Mouse (Mus musculus) thymus, postnatal 36 days (tissue): ENCODE results near the gene Herpud2.
A peak's percentile ranks its signal among the peaks of the same experiment; 100 is the strongest.

Experiments used
- DNase-seq, 2 experiments: peaks; one replicate each; pipeline ENCODE4 v3.0.0; 2022; ENCODE audit warnings: mixed read lengths in 2 of 2

The Herpud2 gene

GRCm38 (mm10) chr9:25151611-25152241, at the start of gene Herpud2:
Herpud2 (minus strand) TSS chr9:25151820.
- DNase-seq, result peak; percentile 88 to 91

GRCm38 (mm10) chr9:25200987-25201386, 49.4 kb upstream of the Herpud2 start:
- no peak for DNase-seq

GRCm38 (mm10) chr9:25200148-25200547, 48.5 kb upstream of the Herpud2 start:
- no peak for DNase-seq

GRCm38 (mm10) chr9:25196746-25197145, 45.1 kb upstream of the Herpud2 start:
- DNase-seq, result peak; percentile 38 to 53

- DNase-seq, result no peak
Observed at GRCm38 (mm10) chr9:25191612-25192011, 40.0 kb upstream of the Herpud2 start.

GRCm38 (mm10) chr9:25186501-25186900, 34.9 kb upstream of the Herpud2 start:
- DNase-seq, result peak in 1 of 2 experiments; percentile 39

- peak; percentile 29 to 49 for DNase-seq
Observed at GRCm38 (mm10) chr9:25185854-25186253, 34.2 kb upstream of the Herpud2 start.

- no peak for DNase-seq
Observed at GRCm38 (mm10) chr9:25184606-25185005, 33.0 kb upstream of the Herpud2 start.

GRCm38 (mm10) chr9:25178066-25178465, 26.4 kb upstream of the Herpud2 start:
- no peak for DNase-seq

- DNase-seq, result no peak
Observed at GRCm38 (mm10) chr9:25177201-25177600, 25.6 kb upstream of the Herpud2 start.

- DNase-seq, result no peak
Observed at GRCm38 (mm10) chr9:25176562-25176961, 24.9 kb upstream of the Herpud2 start.

GRCm38 (mm10) chr9:25175978-25176377, 24.4 kb upstream of the Herpud2 start:
- DNase-seq, result no peak

- no peak for DNase-seq
Observed at GRCm38 (mm10) chr9:25175039-25175442, 23.4 kb upstream of the Herpud2 start.

GRCm38 (mm10) chr9:25174614-25175013, 23.0 kb upstream of the Herpud2 start:
- DNase-seq, result no peak

- peak in 1 of 2 experiments; percentile 16 for DNase-seq
Observed at GRCm38 (mm10) chr9:25173171-25173570, 21.6 kb upstream of the Herpud2 start.

- DNase-seq, result no peak
Observed at GRCm38 (mm10) chr9:25169626-25170025, 18.0 kb upstream of the Herpud2 start.

GRCm38 (mm10) chr9:25167458-25168084, 16.0 kb upstream of the Herpud2 start:
- peak; percentile 81 to 86 for DNase-seq

- no peak for DNase-seq
Observed at GRCm38 (mm10) chr9:25158218-25158617, 6.6 kb upstream of the Herpud2 start.

- no peak for DNase-seq
Observed at GRCm38 (mm10) chr9:25156377-25156776, 4.8 kb upstream of the Herpud2 start.

- no peak for DNase-seq
Observed at GRCm38 (mm10) chr9:25153066-25153465, 1.4 kb upstream of the Herpud2 start.

GRCm38 (mm10) chr9:25152457-25152856, 837 bp upstream of the Herpud2 start:
- DNase-seq, result no peak

- peak in 1 of 2 experiments; percentile 73 for DNase-seq
Observed at GRCm38 (mm10) chr9:25150791-25151610, 619 bp downstream of the Herpud2 start.

GRCm38 (mm10) chr9:25148767-25149166, 2.9 kb downstream of the Herpud2 start:
- DNase-seq, result no peak

- DNase-seq, result no peak
Observed at GRCm38 (mm10) chr9:25145925-25146324, 5.7 kb downstream of the Herpud2 start.
